Mouse (Mus musculus): ENCODE measurements around the gene Nfya.

- TF ChIP-seq EP300 (IDR thresholded peaks at IDR 0.05; ENCODE audit: insufficient read depth, low read depth, low read length) (no peak), CTCF (IDR thresholded peaks at IDR 0.05) (no peak)
Observed at GRCm38 (mm10) chr17:48457971-48458653, 48.4 kb upstream of the Nfya start.
